Mouse (Mus musculus) ES-Bruce4 (cell line): ENCODE data around the gene Bdh1. TPM values are rescaled to one million over a fixed set of nuclear protein-coding genes. Genes with fewer than 3 reads are reported as not detected.

ENCODE experiments used
- H3K27ac ChIP-seq: 2 replicates; pipeline ENCODE4 v1.5.1; 2012; ENCODE audit warnings: low read length, inconsistent platforms; ENCODE audit not compliant: insufficient read depth
- H3K27me3 ChIP-seq: 2 replicates; pipeline ENCODE4 v1.6.1; 2012; ENCODE audit warnings: mild to moderate bottlenecking, low read length, inconsistent platforms; ENCODE audit not compliant: control insufficient read depth, poor library complexity, insufficient read depth, severe bottlenecking
- H3K36me3 ChIP-seq: 2 replicates; pipeline ENCODE4 v1.6.1; 2012; ENCODE audit warnings: inconsistent platforms, mild to moderate bottlenecking, low read length, moderate library complexity; ENCODE audit not compliant: control insufficient read depth, poor library complexity, insufficient read depth, severe bottlenecking
- H3K4me1 ChIP-seq: one replicate; pipeline ENCODE4 v1.8.1; 2011; ENCODE audit warnings: low read length; ENCODE audit not compliant: control insufficient read depth, insufficient read depth
- H3K4me3 ChIP-seq: 2 replicates; pipeline ENCODE4 v1.5.1; 2011; ENCODE audit warnings: low read depth, mild to moderate bottlenecking, low read length
- H3K9ac ChIP-seq: 2 replicates; pipeline ENCODE4 v1.6.1; 2012; ENCODE audit warnings: low read depth, mild to moderate bottlenecking, inconsistent platforms; ENCODE audit not compliant: poor library complexity, severe bottlenecking
- H3K9me3 ChIP-seq: replicated peaks from 2 replicates; pipeline ENCODE4 v1.6.1; 2012; ENCODE audit warnings: mild to moderate bottlenecking, low read length, inconsistent platforms; ENCODE audit not compliant: control insufficient read depth, poor library complexity, insufficient read depth, severe bottlenecking
- CTCF ChIP-seq: IDR thresholded peaks from one replicate; pipeline ENCODE4 v1.8.1; 2011; ENCODE audit warnings: low read depth, low read length
- EP300 ChIP-seq: IDR thresholded peaks from 2 replicates; pipeline ENCODE4 v1.6.1; 2011; ENCODE audit warnings: low read depth, low read length; ENCODE audit not compliant: insufficient read depth
- POLR2A ChIP-seq: IDR thresholded peaks from one replicate; pipeline ENCODE4 v1.8.1; 2011; ENCODE audit warnings: low read length; ENCODE audit not compliant: insufficient read depth
- polyA plus RNA-seq: library from polyadenylated mRNA; stranded (reverse); fragments of >200 nt; gene quantifications from 2 replicates; pipeline ENCODE4 v1.2.4, GENCODE M21; 2011; ENCODE audit warnings: low read depth; ENCODE audit not compliant: missing spikeins, insufficient read depth, insufficient read length

Bdh1 gene
- polyA plus RNA-seq, 1 experiment, result 14.4 TPM

GRCm38 (mm10) chr16:31490967-31491366 lies 68.9 kb downstream of the Bdh1 start:
- H3K4me1 ChIP-seq, result peaks cover 5% of the 10 kb centered on the region

DNA sequence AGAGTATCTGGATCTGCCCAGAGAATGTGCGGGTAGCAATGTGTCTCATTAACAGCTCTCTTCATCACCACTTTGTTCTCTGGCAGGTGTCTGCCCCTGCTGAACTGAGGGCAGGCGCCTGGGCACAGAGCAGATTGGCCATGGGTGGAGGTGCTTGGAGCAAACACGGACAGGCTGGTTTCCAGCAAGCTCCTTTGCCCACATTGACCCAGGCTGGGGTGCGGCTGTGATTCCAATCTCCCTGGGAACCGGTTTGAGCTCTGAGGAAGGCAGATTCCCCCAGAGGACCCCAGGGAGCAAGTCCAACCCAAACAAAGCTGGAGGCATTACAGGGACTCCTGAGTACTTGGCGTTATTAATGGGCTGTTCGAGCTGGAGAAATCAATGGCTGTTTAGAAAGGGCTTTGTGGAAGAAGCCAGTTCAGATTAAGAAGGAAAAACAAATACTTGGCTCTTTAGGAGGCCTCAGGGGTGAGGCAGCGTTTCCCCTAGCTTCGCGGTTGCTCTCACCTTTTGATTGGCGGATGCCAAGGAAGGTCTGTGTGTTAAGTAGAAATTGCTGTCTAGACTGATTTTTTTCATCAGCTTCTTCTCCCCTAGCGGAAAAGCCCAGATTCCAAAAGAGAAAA lies 71.0 kb downstream of the Bdh1 start:
- Histone ChIP-seq H3K9me3 (no peaks in the 10 kb centered on the region), H3K9ac (no peak overlapping the region), H3K4me1 (peaks cover 5% of the 10 kb centered on the region), H3K27ac (no peak overlapping the region), H3K36me3 (no peaks in the 10 kb centered on the region), H3K4me3 (no peak overlapping the region), H3K27me3 (no peaks in the 10 kb centered on the region)
- TF ChIP-seq POLR2A, result no peak
- no peak for TF ChIP-seq EP300
- TF ChIP-seq CTCF, result no peak

More at GRCm38 (mm10) chr16:31490967-31491366, 68.9 kb downstream of the Bdh1 start:
- Histone ChIP-seq H3K9me3 (no peaks in the 10 kb centered on the region), H3K27ac (no peak overlapping the region), H3K27me3 (no peaks in the 10 kb centered on the region), H3K9ac (no peak overlapping the region), H3K4me3 (no peak overlapping the region), H3K36me3 (no peaks in the 10 kb centered on the region)
- TF ChIP-seq CTCF, result no peak
- no peak for TF ChIP-seq EP300
- no peak for TF ChIP-seq POLR2A

- H3K4me1 ChIP-seq, result peaks cover 5% of the 10 kb centered on the region
- no peaks in the 10 kb centered on the region for H3K36me3 ChIP-seq
- H3K27me3 ChIP-seq, result no peaks in the 10 kb centered on the region
- H3K27ac ChIP-seq, result no peak overlapping the region
- no peak overlapping the region for H3K4me3 ChIP-seq
- no peak for TF ChIP-seq EP300
- TF ChIP-seq POLR2A, result no peak
- TF ChIP-seq CTCF, result no peak
- no peak overlapping the region for H3K9ac ChIP-seq
- H3K9me3 ChIP-seq, result no peaks in the 10 kb centered on the region
Observed at GRCm38 (mm10) chr16:31493550-31493965, 71.5 kb downstream of the Bdh1 start.

- Histone ChIP-seq H3K27me3 (no peaks in the 10 kb centered on the region), H3K9ac (no peak overlapping the region), H3K4me3 (no peak overlapping the region), H3K36me3 (no peaks in the 10 kb centered on the region), H3K9me3 (no peaks in the 10 kb centered on the region), H3K27ac (no peak overlapping the region), H3K4me1 (peaks cover 5% of the 10 kb centered on the region)
- TF ChIP-seq EP300, result no peak
- no peak for TF ChIP-seq CTCF
- no peak for TF ChIP-seq POLR2A
Observed at GRCm38 (mm10) chr16:31493991-31494390, 71.9 kb downstream of the Bdh1 start.

DNA sequence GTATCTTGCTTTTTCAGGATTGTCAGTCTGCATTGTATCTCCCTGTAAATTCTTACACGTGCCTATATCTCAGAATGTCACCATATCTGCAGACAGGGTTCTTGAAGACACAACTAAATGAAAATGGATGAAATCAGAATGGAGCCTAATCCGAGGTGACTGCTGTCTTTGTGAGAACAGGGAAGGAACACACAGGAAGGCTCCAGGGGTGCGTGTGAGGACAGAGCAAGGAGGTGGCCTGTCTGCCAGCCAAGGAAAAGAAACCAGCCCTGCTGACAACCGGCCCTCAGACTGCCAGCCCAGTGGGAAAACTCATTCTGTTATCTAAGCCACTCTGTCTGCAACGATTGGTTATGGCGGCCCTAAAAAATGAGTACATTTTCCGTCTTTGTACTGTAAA lies 73.3 kb downstream of the Bdh1 start:
- H3K4me1 ChIP-seq, result peaks cover 5% of the 10 kb centered on the region
- H3K9me3 ChIP-seq, result no peaks in the 10 kb centered on the region
- no peak overlapping the region for H3K27ac ChIP-seq

GRCm38 (mm10) chr16:31495769-31496168 lies 73.7 kb downstream of the Bdh1 start:
- H3K4me1 ChIP-seq, result peaks cover 5% of the 10 kb centered on the region
- H3K27me3 ChIP-seq, result no peaks in the 10 kb centered on the region

More for the DNA sequence above, 73.3 kb downstream of the Bdh1 start:
- Histone ChIP-seq H3K36me3 (no peaks in the 10 kb centered on the region), H3K9ac (no peak overlapping the region), H3K27me3 (no peaks in the 10 kb centered on the region), H3K4me3 (no peak overlapping the region)
- TF ChIP-seq POLR2A (no peak), EP300 (no peak), CTCF (no peak)

More at GRCm38 (mm10) chr16:31495769-31496168, 73.7 kb downstream of the Bdh1 start:
- Histone ChIP-seq H3K9ac (no peak overlapping the region), H3K4me3 (no peak overlapping the region), H3K36me3 (no peaks in the 10 kb centered on the region), H3K27ac (no peak overlapping the region), H3K9me3 (no peaks in the 10 kb centered on the region)
- TF ChIP-seq CTCF, result no peak
- no peak for TF ChIP-seq EP300
- no peak for TF ChIP-seq POLR2A
